7 mouse cellular contexts compared by ENCODE assay signal in genomic region chr7:102686944-102687501, GRCm38 (mm10). TPM values are rescaled to one million over a fixed set of nuclear protein-coding genes. Genes with fewer than 3 reads are reported as not detected.
DNase-seq lines count a peak whose midpoint lies in the region; ATAC-seq and TF ChIP-seq lines count a peak whose summit lies in the region.

TSS of gene Trim68 (minus strand) at chr7:102687327.

- WGBS in embryonic facial prominence, embryonic 13.5 days, result 0% methylated on average over 40 of the region's 40 CpGs
- WGBS in kidney, adult 2 months, result under 1% methylated on average over 40 of the region's 40 CpGs
- WGBS in limb, embryonic 12.5 days, result 0% methylated on average over 40 of the region's 40 CpGs
- 0% methylated on average over 40 of the region's 40 CpGs for WGBS in midbrain, embryonic 15.5 days
- under 1% methylated on average over 40 of the region's 40 CpGs for WGBS in spleen, adult 2 months

- H3K4me3 ChIP-seq in embryonic facial prominence, embryonic 13.5 days, result peak within 1 kb of the TSS; percentile 68
- peak within 1 kb of the TSS; percentile 94 for H3K4me3 ChIP-seq in kidney, adult 2 months (ENCODE audit: insufficient read depth, low read depth, low read length)
- H3K4me3 ChIP-seq in limb, embryonic 12.5 days (replicated peaks), result peak within 1 kb of the TSS; percentile 62
- peak within 1 kb of the TSS; percentile 59 for H3K4me3 ChIP-seq in midbrain, embryonic 15.5 days
- peak within 1 kb of the TSS; percentile 92 for H3K4me3 ChIP-seq in spleen, adult 2 months (ENCODE audit: extremely low read depth, insufficient read depth, insufficient read length)

- peaks cover 7% of the 10 kb centered on the region; the same call in 1 of the 2 replicates for H3K36me3 ChIP-seq in embryonic facial prominence, embryonic 13.5 days
- H3K36me3 ChIP-seq in kidney, adult 2 months (ENCODE audit: control insufficient read depth, insufficient read depth, low read length), result no peaks in the 10 kb centered on the region
- H3K36me3 ChIP-seq in limb, embryonic 12.5 days, result 0 out of 2 replicates have a peak, but pooled peaks cover 9% of the 10 kb centered on the region
- no peaks in the 10 kb centered on the region for H3K36me3 ChIP-seq in midbrain, embryonic 15.5 days (replicated peaks)
- H3K36me3 ChIP-seq in spleen, adult 2 months (ENCODE audit: control insufficient read depth, insufficient read depth, low read length), result no peaks in the 10 kb centered on the region

- H3K27me3 ChIP-seq in embryonic facial prominence, embryonic 13.5 days, result no peaks in the 10 kb centered on the region
- no peaks in the 10 kb centered on the region for H3K27me3 ChIP-seq in kidney, adult 2 months (replicated peaks; ENCODE audit: control insufficient read depth, insufficient read depth, low read length)
- H3K27me3 ChIP-seq in limb, embryonic 12.5 days, result no peaks in the 10 kb centered on the region
- no peaks in the 10 kb centered on the region for H3K27me3 ChIP-seq in midbrain, embryonic 15.5 days (replicated peaks)
- H3K27me3 ChIP-seq in spleen, adult 2 months (ENCODE audit: control insufficient read depth, insufficient read depth, low read length), result no peaks in the 10 kb centered on the region

- H3K27ac ChIP-seq in embryonic facial prominence, embryonic 13.5 days, result peak within 1 kb of the TSS; percentile 81
- peak within 1 kb of the TSS; percentile 74 for H3K27ac ChIP-seq in kidney, adult 2 months (ENCODE audit: insufficient read depth, low read depth, low read length)
- peak within 1 kb of the TSS; percentile 73 for H3K27ac ChIP-seq in limb, embryonic 12.5 days
- peak within 1 kb of the TSS; percentile 77 for H3K27ac ChIP-seq in midbrain, embryonic 15.5 days
- H3K27ac ChIP-seq in spleen, adult 2 months (ENCODE audit: insufficient read depth, low read length), result peak within 1 kb of the TSS; percentile 74

- TF ChIP-seq POLR2A in kidney, adult 2 months (IDR thresholded peaks at IDR 0.05; ENCODE audit: low read depth, low read length), result no peak
- peak; percentile 4; the same call in 1 of the 2 replicates for TF ChIP-seq POLR2A in spleen, adult 2 months (IDR thresholded peaks at IDR 0.05; ENCODE audit: low read depth, low read length)

- no peak for TF ChIP-seq CTCF in kidney, adult 2 months (conservative IDR thresholded peaks at IDR 0.05; ENCODE audit: insufficient read depth, insufficient read length, low read depth, low read length)
- no peak for TF ChIP-seq CTCF in spleen, adult 2 months (IDR thresholded peaks at IDR 0.05; ENCODE audit: extremely low read depth, insufficient read depth, insufficient read length, insufficient replicate concordance)

- peak; percentile 99 for ATAC-seq in embryonic facial prominence, embryonic 13.5 days (ENCODE audit: insufficient number of reproducible peaks, insufficient read depth, low FRiP score, low TSS enrichment, low read depth)
- ATAC-seq in limb, embryonic 12.5 days (ENCODE audit: insufficient number of reproducible peaks, insufficient read depth, low FRiP score, low TSS enrichment, low read depth), result peak; percentile 99
- peak; percentile 100 for ATAC-seq in midbrain, embryonic 15.5 days (replicated peaks)

- H3K4me1 ChIP-seq in embryonic facial prominence, embryonic 13.5 days, result no peaks in the 10 kb centered on the region
- H3K4me1 ChIP-seq in kidney, adult 2 months (ENCODE audit: control insufficient read depth, insufficient read depth, low read length), result no peaks in the 10 kb centered on the region
- no peaks in the 10 kb centered on the region for H3K4me1 ChIP-seq in limb, embryonic 12.5 days (replicated peaks)
- H3K4me1 ChIP-seq in midbrain, embryonic 15.5 days, result peaks cover 6% of the 10 kb centered on the region
- H3K4me1 ChIP-seq in spleen, adult 2 months (ENCODE audit: control insufficient read depth, insufficient read depth, insufficient read length), result no peaks in the 10 kb centered on the region; the same call in 1 of the 2 replicates

- peak within 1 kb of the TSS; percentile 69 for H3K4me2 ChIP-seq in embryonic facial prominence, embryonic 13.5 days
- peak within 1 kb of the TSS; percentile 61 for H3K4me2 ChIP-seq in limb, embryonic 12.5 days
- peak within 1 kb of the TSS; percentile 71 for H3K4me2 ChIP-seq in midbrain, embryonic 15.5 days

- H3K9me3 ChIP-seq in embryonic facial prominence, embryonic 13.5 days, result no peaks in the 10 kb centered on the region
- H3K9me3 ChIP-seq in limb, embryonic 12.5 days, result no peaks in the 10 kb centered on the region
- no peaks in the 10 kb centered on the region for H3K9me3 ChIP-seq in midbrain, embryonic 15.5 days

- peak within 1 kb of the TSS; percentile 81 for H3K9ac ChIP-seq in embryonic facial prominence, embryonic 13.5 days
- H3K9ac ChIP-seq in limb, embryonic 12.5 days (replicated peaks), result peak within 1 kb of the TSS; percentile 63
- H3K9ac ChIP-seq in midbrain, embryonic 15.5 days, result peak within 1 kb of the TSS; percentile 66

- DNase-seq in adrenal gland, postnatal 36 days, result peak; percentile 94 to 95
- DNase-seq in heart, adult 18-20 months, result peak; percentile 90 to 95
- DNase-seq in kidney, adult 2 months, result peak; percentile 94
- DNase-seq in spleen, adult 2 months (ENCODE audit: low read depth in 1 of 2, low spot score in 2 of 2), result peak; percentile 78 to 90

RNA-seq across cellular contexts. Expression of gene Trim68, which starts in this region (rescaled TPM):
- total RNA-seq in adrenal gland, postnatal 36 days (2021), result 1 to 10 TPM; 8.2 to 9.8 TPM
- polyA plus RNA-seq in embryonic facial prominence, embryonic 13.5 days (2015; fragmentation: Nextera tagmentation; extraction: Ambion mirVana), result 16.6 and 18.6 TPM in 2 replicates
- total RNA-seq in heart, adult 18-20 months (2021), result 1 to 10 TPM; 6.7 to 8.5 TPM
- polyA plus RNA-seq in kidney, adult 2 months (2012; rRNA removed), result 9.7 and 11.7 TPM in 2 replicates
- 14.9 and 15.0 TPM in 2 replicates for polyA plus RNA-seq in limb, embryonic 12.5 days (2016; fragmentation: Nextera tagmentation; extraction: Ambion mirVana)
- 6.2 and 8.5 TPM in 2 replicates for polyA plus RNA-seq in midbrain, embryonic 15.5 days (2015; fragmentation: Nextera tagmentation; extraction: Ambion mirVana)
- 10.6 and 12.4 TPM in 2 replicates for polyA plus RNA-seq in spleen, adult 2 months (2012; rRNA removed)

Comparison
In these comparisons a context has a peak if more than half of its experiments do, and no peak if none do; other contexts are left out.
1. Peak in every context shown above with its lines: DNase-seq, ATAC-seq, H3K4me3 ChIP-seq and H3K27ac ChIP-seq.